Mouse (Mus musculus) MEL (cell line): ENCODE measurements around the gene Copz2.

Experiments
- E2F4 ChIP-seq: IDR thresholded peaks from 2 replicates; pipeline ENCODE4 v1.6.1; 2011; ENCODE audit warnings: low read depth, low read length, improper control_type of control experiment, borderline replicate concordance
- MAFK ChIP-seq: IDR thresholded peaks from 2 replicates; pipeline ENCODE4 v1.6.1; 2011; ENCODE audit warnings: low read depth, mild to moderate bottlenecking, low read length, improper control_type of control experiment, borderline replicate concordance
- RAD21 ChIP-seq: IDR thresholded peaks from 2 replicates; pipeline ENCODE4 v1.6.1; 2011; ENCODE audit warnings: mild to moderate bottlenecking, low read depth, low read length, improper control_type of control experiment

DNA sequence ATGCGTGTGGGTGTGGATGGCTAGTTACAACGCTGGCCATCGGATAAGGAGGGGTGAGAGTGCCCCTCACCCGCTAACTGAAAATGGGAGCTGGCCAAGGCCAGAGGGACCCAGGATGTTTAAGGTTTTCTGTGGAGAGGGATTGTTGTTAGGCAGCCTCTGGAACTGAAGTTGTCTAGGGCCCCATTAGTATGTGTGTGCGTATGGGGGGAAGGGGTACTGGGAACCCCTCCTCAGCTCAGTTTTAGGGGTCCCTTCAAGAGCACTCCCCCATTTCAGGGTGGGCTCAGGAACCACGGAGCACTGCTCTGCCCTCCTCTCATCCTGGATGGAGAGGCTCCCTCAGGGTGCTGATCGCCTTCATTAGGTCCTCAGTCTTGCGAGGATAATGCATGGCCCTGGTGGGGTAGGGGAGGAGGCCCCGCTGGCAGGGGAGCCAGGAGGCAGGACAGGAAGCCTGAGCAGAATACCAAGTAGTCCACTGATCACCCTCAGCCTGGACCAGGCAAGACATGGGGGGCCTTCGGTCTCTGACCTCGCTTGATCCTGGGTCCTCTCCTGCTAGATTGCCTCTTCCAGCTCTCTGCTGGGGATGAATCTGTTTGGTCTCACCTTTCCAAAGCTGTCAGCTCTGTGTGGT lies 43.7 kb downstream of the Copz2 start:
- TF ChIP-seq MAFK (no peak), E2F4 (no peak), RAD21 (no peak)
